Mouse (Mus musculus) CH12.LX (cell line): ENCODE data around the gene Foxa1.

Experiments used
- CTCF ChIP-seq, 2 experiments: IDR thresholded peaks in 1 of 2; conservative IDR thresholded peaks in 1 of 2; 2 replicates each; pipeline ENCODE4 v1.5.1; 2011 to 2012; ENCODE audit warnings: low read depth in 2 of 2, low read length in 2 of 2, improper control_type of control experiment in 1 of 2, inconsistent platforms in 1 of 2, mild to moderate bottlenecking in 1 of 2, moderate library complexity in 1 of 2
- KAT2A ChIP-seq: IDR thresholded peaks from 2 replicates; pipeline ENCODE4 v1.6.1; 2012; ENCODE audit warnings: low read length, improper control_type of control experiment, inconsistent platforms; ENCODE audit not compliant: insufficient replicate concordance
- MAZ ChIP-seq: IDR thresholded peaks from 2 replicates; pipeline ENCODE4 v1.6.1; 2012; ENCODE audit warnings: low read depth, mild to moderate bottlenecking, inconsistent platforms, low read length, improper control_type of control experiment, moderate library complexity
- MXI1 ChIP-seq: IDR thresholded peaks from 2 replicates; pipeline ENCODE4 v1.6.1; 2011; ENCODE audit warnings: mild to moderate bottlenecking, low read depth, low read length, improper control_type of control experiment
- POLR2A ChIP-seq: IDR thresholded peaks from 2 replicates; pipeline ENCODE4 v1.6.1; 2011; ENCODE audit warnings: low read depth, mild to moderate bottlenecking, improper control_type of control experiment, low read length
- POLR2AphosphoS2 ChIP-seq: IDR thresholded peaks from 2 replicates; pipeline ENCODE4 v1.6.1; 2011; ENCODE audit warnings: low read depth, low read length, improper control_type of control experiment
- UBTF ChIP-seq: IDR thresholded peaks from 2 replicates; pipeline ENCODE4 v1.6.1; 2012; ENCODE audit warnings: low read depth, mild to moderate bottlenecking, inconsistent platforms, low read length, improper control_type of control experiment, moderate library complexity
- USF1 ChIP-seq: IDR thresholded peaks from 2 replicates; pipeline ENCODE4 v1.6.1; 2014; ENCODE audit warnings: low read depth, mild to moderate bottlenecking, inconsistent platforms, low read length, improper control_type of control experiment

- no peak for TF ChIP-seq POLR2A
- no peak for TF ChIP-seq POLR2AphosphoS2
- no peak for TF ChIP-seq CTCF (conservative IDR thresholded peaks at IDR 0.05 in 1 of 2, IDR thresholded peaks at IDR 0.05 in 1 of 2; ENCODE audit: low read depth in 2 of 2, low read length in 2 of 2)
- TF ChIP-seq MAZ: no peak
- TF ChIP-seq MXI1: no peak
- no peak for TF ChIP-seq KAT2A
- no peak for TF ChIP-seq USF1
- TF ChIP-seq UBTF: no peak
Observed at GRCm38 (mm10) chr12:57543627-57543991, 3.1 kb downstream of the Foxa1 start.
